Mouse (Mus musculus) gastrocnemius, postnatal 25 days (tissue): ENCODE measurements at regions not wholly inside any gene's neighbourhood (a gene's known extent, or its start where the extent isn't known, plus 50 kb on each side); places are given as distances from the start of the nearest gene placed in this dataset.

Experiments used
- DNase-seq: peaks from one replicate; pipeline ENCODE4 v3.0.0; 2022

DNA sequence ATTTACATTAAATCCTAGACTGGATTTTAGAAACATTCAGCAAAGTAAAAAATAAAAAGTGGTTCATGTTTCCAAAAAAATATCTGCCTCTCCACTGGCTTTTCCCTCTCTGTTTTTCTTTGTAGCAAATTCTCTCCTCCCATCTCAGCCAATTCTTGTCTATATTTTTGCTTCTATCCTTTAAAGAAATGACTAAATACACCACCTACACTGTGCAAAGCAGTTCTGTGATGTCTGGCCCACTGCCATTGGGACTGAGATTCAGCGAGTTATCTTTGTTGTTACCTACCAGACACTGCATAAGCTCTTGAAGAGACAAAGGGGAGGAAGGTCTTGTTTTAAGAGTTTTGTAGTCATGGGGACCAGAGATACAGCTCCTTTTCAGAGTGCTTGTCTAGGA is 835.8 kb upstream of the Klhl29 start:
- no peak for DNase-seq

DNA sequence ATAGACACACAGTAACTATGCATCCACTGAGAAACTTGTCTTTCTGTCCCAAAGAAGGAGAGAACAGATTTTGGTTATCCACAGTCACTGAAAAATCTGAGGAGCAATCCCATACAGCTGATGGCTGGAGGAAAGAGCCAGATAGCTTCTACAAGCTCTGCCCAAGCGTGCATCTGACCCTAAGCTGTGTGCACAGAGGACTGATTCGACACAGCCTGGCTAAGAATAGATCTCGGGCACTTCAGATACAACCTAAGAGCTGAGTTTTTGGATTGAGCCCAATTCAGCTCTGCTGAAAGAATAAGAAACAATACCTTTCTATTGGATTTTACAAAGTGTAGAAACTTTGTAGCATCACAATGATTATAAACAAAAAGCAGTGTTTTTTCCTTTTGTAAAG is 813.8 kb upstream of the Klhl29 start:
- no peak for DNase-seq

DNA sequence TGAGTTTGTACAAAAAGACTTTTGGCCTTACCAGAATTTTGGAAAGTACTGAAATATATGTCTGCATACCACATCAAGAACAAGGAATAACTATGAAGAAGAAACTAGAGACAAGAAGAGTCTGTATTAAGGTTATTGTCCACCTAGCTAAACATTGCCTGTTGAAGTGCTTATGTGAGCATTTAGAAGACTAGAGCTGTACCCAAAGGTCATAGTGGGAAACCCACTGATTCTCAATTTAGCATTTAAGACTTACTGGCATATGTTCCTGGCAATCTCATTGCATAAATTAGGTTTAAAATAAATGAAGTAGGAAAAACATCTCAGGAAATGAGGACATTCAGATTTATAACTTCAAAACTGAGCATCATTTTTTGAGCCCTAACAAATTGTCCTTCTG is 793.3 kb upstream of the Klhl29 start:
- no peak for DNase-seq

DNA sequence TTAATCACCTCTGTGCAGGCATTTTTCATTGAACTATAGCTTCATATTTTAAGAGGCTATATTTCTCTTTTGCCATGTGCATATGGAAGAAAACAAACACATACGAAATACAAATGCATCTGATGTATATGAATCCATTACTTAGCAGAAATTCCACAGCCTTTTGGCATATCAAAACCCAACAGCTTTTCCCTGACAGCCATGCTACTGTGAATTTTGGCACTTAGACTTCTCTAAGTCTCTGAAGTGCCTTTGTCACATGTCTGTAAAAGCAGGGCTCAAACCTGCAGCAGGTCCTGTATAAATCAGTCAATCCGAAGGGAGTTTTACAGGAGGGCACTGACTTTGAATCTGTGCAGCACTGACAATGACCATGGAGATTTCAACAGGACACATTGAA is 778.8 kb upstream of the Klhl29 start:
- DNase-seq = no peak

DNA sequence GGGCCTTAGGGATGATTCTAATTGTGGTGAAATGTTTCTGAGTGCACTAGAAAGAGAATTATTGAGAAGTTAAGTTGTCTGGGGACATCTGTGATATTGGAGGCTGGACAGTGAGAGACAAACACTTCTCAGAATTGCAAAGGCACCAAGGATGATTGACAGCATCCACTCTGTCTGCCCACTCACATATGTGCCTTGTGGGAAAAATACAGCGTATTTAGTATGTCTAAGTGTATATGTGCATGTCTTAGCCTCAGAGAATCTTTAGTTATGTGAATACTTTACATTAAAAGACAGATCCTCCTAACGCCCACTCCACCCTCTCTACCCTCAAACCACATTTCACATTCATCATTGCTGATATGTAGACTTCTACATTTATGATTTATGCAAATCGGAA is 776.0 kb upstream of the Klhl29 start:
- no peak for DNase-seq

DNA sequence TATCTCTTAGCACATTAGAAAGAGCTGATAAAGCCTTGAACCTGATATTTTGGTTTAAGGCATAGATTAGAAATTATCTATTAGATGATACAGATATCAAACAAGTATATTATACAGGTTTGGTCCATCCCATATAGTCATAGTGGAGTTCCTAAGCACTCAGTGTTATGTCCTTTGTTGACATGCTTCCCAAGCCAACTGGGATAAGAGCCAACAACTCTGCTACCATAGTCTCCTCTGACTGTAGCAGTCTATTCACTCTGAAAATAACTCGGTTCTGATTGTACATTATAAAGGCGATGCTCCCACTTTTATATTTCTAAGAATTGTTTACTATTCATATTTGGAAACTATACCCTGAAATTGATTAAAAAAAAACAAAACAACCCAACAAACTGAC is 757.0 kb upstream of the Klhl29 start:
- DNase-seq = no peak

DNA sequence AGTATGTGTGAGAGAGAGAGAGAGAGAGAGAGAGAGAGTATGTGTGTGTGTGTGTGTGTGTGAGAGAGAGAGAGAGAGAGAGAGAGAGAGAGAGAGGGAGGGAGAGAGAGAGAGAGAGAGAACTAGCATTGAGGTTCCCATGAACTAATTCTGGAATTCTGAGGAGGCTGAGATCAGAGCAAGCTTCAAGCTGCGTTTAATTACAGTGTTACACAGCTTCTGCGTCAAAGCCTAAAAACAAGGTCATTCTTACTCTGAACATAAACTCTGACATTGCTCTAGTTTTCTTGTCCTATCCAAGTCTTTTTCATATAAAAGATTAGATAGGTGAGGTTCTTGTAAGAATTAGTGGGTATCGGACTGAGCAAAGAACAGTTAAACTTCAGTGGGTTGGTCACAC is 744.1 kb upstream of the Klhl29 start:
- DNase-seq = no peak

DNA sequence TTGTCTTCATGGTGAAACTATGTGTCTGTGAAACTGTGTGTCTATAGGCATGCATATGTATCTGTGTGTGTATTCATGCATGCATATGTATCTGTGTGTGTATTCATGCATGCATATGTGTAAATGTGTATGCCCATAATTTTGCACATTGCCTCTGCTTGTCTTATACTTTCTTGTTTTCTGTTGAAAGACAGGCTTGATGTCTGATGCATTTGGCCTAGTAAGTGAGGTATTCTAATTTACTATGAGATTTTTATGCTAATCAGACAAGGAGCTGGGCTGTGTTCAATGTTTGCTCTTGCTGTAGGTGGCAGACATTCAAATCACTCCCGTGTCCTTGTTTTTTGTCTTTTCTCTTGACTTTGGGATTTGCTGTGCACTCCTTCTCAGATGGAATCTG is 739.8 kb upstream of the Klhl29 start:
- DNase-seq = no peak

DNA sequence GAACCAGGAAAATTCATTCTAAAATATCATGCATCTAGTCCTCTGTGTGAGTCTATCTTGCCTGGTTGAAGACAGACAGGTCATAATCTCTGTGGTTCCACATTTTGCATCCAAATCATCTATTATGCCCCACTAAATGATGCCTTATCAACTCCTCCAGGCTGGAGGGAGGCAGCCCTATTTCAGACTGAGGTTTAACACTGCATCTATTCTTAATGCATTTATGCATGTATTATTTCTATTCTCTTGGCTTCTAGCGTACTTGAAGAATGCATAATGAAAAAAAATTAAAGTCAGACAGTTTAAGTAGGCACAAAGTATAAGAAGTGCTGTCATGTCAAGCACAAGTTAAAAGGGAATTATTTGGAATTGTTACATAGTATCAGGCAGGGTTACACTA is 721.8 kb upstream of the Klhl29 start:
- DNase-seq = no peak

DNA sequence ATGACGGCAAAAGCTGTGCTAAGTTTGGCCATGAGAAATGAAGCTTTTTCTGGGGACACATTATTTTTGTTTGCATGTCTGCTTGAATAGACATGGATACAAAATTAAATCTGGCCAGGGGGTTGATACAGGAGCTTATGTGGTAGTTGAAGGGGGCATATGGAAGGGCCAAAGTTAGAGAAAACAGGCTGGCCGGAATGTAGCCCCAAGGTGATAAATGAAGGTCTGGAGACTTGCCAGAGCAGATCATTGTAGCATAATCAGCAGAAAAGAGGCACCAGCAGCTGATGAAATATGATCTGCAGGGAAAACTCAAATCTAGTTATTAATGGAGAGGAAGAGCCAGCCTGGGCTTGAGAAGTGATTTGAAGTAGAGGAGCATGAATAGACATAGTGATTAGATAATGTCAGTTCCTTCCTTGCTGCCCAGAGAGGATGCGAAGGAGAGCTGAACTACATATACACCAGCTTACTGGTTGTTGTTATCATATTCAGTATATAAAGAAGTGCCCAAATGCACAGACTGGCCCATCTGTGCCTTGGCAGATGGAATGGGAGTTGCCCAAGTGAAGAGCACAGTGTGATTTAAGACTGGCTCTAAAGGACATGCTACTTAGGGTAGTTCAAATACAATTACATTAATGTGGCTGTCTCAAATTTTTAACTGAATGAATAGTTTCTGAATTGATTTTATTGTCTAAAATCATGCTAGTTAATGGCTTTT is 712.3 kb upstream of the Klhl29 start:
- DNase-seq = no peak

DNA sequence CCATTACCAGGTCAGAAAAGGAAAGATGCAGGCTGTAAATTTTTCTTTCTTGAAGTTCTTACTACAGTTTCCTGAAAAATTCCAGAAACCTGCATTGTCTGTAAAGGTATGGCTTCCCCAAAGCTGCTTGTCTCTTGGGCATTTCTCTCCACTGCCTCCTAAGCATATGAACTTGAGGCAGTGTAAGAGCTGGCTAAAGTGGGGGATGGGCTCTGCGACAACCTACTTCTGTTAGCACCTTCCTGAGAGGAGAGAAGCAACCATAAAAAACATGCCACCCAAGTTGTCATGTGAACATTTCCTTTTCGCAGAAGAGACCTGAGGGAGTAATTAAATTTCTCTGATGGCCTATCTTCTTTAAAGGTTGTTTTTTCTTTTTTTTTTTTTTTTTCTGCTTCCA is 711.6 kb upstream of the Klhl29 start:
- DNase-seq = no peak

DNA sequence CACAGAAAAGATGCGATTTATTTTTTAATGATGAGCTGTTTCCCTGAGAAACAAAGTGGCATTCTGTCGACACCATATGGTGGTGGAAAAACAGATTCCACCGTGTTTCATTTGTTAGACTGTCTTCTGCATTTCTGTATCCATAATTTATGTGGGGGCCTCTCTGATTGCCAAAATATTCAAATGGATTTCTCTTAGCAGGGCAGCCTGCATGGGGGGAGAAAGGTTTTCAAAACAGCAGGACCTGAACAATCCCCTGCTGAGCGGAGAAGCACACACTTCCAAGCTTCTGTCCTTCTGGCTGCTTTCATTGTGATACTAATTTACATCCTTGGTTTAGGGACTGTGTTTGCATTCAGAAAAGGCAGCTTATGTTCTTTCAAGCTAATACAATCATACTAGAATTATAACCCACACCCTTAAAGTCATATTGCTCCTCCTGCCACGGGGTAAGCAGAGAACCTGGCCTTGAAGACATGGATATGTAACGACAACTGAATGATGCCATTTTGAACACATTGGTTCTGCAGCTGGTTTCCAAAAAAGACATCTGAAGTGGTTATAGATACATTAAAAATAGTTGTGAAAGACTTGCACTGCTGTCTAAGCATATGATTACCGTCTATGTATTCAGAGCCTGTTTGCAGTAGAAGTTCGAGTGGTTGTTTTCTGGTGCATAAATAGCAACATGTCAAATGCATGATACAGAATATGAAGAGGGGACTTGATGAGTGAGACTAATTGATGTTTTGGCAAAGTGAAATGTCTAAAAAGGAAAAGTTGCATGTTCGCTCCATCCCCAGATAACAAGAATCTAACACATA is 671.6 kb upstream of the Klhl29 start:
- DNase-seq = no peak

DNA sequence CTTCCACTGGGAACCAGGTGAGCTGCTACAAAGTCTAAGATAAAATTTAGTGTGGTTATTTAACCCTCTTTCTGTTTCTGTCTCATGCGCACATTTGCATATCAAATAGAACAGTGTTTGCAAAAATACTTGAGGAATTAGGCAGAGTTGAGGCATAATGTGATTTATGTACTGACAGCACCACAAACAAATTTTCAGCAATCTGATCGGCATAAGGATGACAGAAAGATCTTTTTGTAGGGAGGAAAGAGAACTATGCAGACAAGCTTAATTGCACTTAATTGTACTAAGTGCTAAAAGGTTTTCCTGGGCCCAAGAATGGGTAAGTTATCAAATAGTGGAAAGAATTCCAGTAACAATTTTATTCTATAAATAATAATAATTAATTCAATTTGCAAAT is 670.6 kb upstream of the Klhl29 start:
- no peak for DNase-seq

DNA sequence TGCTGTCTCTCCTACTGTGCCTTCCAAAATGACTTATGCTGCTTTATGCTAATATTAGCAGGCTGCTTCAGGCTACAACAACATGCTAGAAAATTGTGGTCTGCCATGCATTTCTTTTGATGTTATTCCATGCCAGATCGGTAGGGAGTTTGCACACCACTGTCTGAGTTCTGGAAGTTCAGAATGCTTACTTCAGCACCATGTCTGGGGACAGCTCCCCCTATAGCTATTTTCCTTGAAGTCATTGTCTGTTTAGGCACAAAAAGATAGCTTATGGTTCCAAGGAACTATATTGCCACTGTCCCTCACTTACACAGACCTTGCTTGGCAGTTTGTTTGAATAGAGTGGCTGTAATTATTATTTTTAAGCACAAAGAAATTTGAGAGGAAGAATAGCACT is 666.8 kb upstream of the Klhl29 start:
- DNase-seq = no peak

DNA sequence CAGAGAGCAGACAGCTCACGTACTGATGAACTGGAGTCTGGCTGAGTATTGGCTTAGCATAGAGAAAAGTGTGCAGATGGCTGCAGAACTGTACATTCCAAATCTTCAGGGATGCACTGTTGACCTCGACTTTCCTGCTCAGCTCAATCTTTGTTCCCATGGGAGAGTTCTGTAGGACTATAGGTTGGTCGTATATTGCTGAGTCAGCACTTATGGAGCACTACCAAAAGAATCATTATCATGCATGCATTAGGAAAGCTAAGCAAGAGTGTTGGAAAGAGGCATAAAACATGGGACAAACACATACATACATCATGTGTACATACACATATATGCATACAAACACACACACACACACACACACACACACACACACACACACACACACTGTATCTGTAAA is 648.6 kb upstream of the Klhl29 start:
- no peak for DNase-seq

DNA sequence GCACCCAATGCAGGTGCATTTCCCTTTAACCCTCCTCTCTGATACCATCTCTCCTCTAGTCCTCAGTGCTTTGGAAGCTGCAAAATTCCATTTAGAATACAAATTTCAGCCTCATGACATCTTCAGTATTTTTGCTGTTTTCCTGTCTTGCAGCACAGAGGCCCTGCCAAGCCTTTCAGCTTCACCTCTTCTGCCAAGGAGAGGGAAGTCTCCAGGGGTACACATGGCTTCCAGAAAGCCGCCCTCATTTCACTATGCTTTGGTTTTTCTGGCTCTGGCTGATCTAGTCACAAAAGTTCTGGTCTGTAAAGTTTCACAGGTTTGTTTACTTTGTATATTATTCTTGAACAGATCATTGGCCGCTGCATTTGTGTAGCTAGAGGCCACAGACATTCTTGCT is 647.0 kb upstream of the Klhl29 start:
- peak; percentile 34 for DNase-seq

DNA sequence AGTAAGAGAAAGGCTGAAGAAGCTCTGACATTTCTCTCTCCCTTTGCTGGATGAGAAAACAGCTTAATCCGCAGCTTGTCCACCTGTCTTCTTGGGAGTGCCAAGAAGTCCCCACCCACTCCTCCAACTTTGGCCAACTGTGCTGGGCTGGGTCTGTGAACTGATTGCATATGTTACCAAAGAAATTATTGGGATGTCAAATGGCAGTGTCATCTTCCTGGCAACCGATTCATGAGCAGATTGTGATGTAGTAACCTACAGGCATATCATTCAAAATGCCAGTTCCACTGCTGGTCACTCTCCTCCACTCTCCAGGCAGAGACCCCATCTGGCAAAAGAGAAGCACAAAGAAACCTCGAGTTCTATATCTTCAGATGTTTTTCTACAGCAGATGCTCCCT is 625.5 kb upstream of the Klhl29 start:
- no peak for DNase-seq

DNA sequence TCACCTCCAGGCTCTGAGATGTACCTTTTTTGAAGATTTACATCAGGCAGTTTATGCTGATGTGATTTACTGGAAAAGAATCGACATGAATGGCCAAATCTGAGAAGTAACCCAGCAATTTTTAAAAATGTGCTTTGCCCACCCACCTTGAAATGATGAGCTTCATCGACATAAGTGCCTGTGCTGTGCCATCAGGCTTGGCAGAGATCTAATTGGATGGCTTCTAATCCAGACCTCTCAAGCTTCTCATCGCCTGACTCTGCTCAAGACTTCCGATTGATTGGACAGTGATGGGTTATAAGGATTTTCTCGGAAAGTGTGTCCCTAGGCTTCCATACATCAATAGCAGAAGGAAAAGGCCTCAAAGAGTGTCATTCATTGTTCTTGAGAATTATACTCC is 621.9 kb upstream of the Klhl29 start:
- DNase-seq = no peak

DNA sequence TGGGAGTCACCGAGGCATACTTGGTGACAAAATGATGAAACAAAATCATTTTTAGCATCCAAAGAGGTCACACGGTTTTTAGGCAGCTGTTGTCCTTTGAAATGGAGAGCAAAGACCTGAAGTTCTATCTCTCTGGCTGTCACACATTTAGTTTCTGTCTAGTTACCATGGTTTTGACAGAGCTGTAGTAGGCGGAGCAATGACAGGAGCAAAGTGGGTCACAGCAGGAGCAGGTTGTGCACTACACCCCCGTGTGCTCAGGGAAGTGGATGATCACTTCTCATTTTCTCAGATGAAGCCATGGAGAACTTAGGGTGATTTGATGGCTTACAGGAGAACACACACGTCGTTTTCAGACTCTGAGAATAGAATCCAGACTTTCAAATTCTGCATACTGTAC is 621.2 kb upstream of the Klhl29 start:
- DNase-seq = no peak

DNA sequence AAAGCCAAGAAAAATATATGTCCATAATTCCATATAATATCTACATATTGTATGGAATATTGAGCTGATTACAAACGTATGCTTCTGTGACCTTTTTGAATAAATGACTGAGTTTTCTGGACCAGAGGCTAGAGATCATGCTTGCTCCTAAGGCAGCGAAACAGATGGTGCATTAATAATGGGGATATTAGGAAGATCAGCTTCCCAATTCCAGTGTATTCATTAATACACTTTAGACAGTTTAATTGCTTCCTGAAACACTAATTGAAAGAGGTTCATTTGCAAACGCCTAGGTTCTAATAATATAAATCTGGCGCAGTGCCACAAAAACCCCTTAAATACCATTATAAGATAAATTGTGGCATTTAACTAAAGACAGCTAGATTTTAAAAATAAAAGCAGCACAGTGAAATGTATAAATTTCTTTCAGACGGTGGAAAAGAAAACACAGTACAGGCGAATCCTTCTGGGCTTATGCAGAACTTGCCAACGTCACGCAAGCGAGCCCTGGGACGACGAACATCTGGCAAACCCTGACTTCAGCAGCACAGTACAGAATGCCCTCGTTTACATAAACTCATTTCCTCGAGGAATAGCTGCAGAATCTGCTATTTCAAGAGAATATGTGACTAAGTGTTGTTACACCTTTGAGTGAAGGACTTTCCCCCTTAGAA is 608.6 kb upstream of the Klhl29 start:
- DNase-seq = no peak

DNA sequence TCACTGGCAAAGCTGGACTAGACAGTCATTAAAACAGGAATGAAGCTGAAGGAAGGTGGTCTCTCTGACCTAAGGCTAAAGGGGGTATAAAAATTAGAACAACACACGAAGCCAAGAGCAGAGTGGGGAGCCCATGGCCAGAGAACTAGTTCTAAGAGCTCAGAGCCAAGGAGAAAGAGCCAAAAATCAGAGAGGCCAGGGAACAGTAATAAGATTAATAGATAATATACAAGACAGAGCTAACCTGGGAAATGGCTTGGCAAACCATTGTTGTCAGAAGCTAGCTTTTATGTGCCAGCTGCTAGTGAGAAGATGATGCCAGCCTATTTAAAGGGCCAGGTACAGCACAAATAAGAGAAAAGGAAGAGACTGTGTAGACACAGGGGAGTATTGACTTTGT is 606.6 kb upstream of the Klhl29 start:
- no peak for DNase-seq

DNA sequence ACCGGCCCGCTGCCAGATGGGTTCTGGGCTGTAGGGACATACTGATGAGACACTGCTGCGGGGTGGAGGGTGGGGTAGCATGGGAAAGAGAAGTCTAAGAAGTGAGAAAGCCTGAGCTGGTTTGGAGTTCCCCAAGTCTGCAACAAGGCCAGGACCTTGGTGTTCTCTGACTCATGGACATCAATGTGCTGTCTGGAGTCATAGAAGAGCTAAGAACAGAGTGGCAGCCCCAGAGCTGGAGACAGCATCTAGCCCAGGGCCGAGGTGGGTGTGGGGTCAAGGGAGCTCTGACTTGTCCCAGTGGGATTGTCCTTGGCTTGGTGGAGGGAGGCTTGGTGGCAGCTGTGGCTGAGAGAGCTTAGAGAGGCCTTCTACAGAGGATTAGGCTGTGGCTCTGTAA is 600.4 kb upstream of the Klhl29 start:
- no peak for DNase-seq

DNA sequence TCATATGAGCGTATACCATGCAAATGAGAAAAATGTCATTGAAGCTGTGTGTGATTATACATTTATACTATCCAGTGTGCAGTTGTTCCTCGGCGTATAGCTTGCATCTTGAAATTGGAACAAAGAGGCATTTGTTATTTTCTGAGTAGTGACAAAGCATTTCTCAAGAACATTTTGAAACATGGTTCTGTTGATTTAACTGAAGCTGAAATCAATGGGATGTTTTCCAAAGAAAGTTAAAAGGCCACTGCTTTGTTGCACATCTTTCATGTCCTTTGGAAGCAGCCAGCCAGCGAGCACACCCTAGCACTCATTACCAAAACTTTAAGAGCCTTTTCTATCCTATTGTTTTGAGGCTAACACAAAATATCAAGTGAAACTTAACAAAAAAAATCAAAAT is 594.1 kb upstream of the Klhl29 start:
- no peak for DNase-seq

DNA sequence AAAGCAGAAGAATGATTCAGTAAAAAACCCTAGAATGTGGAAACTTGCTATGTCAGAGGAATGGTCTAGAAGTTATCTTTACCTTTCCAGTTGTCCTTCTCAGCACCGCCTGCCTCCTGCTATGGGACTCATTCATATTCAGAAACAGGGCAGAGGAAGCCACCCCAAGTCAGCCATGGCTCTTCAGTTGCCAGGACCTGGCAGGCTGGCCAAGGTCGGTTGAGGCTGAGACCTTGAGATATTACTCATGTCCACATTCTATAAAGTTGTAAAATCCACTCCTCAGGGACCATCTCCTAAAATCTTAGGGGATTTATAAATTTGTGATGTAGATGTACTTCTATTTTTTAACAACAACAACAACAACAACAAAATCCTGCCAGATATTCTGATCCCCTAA is 580.7 kb upstream of the Klhl29 start:
- no peak for DNase-seq
